Mouse (Mus musculus) C2C12 (cell line): ENCODE data around the gene Fbxo7. TPM values are rescaled to one million over a fixed set of nuclear protein-coding genes. Genes with fewer than 3 reads are reported as not detected.

ENCODE experiments used
- H3K27me3 ChIP-seq: one replicate; pipeline ENCODE4 v1.6.1; 2011; ENCODE audit not compliant: control insufficient read depth, insufficient read depth, insufficient read length
- H3K36me3 ChIP-seq: one replicate; pipeline ENCODE4 v1.6.1; 2011; ENCODE audit not compliant: control insufficient read depth, insufficient read depth
- H3K4me3 ChIP-seq: one replicate; pipeline ENCODE4 v1.5.1; 2011; ENCODE audit warnings: mild to moderate bottlenecking, control low read depth; ENCODE audit not compliant: poor library complexity, insufficient read depth, severe bottlenecking
- H3K79me2 ChIP-seq: one replicate; pipeline ENCODE4 v1.6.1; 2011; ENCODE audit not compliant: control insufficient read depth, insufficient read depth
- H3K79me3 ChIP-seq: one replicate; pipeline ENCODE4 v1.6.1; 2011; ENCODE audit warnings: low read depth, control low read depth
- H3ac ChIP-seq: one replicate; pipeline ENCODE3; 2011; ENCODE audit warnings: low read depth; ENCODE audit not compliant: control insufficient read depth, insufficient read length
- CEBPB ChIP-seq: IDR thresholded peaks from one replicate; pipeline ENCODE4 v1.6.1; 2011; ENCODE audit warnings: low read depth, mild to moderate bottlenecking, control low read depth, moderate library complexity
- CTCF ChIP-seq: IDR thresholded peaks from one replicate; pipeline ENCODE4 v1.5.1; 2011; ENCODE audit not compliant: control insufficient read depth, insufficient read depth, insufficient read length
- FOSL1 ChIP-seq: IDR thresholded peaks from one replicate; pipeline ENCODE4 v1.8.0; 2011; ENCODE audit warnings: mild to moderate bottlenecking, low read length; ENCODE audit not compliant: poor library complexity, insufficient read depth, severe bottlenecking
- MAX ChIP-seq: IDR thresholded peaks from one replicate; pipeline ENCODE4 v1.6.1; 2011; ENCODE audit warnings: mild to moderate bottlenecking, control low read depth
- MYOD1 ChIP-seq: IDR thresholded peaks from one replicate; pipeline ENCODE4 v1.6.1; 2011; ENCODE audit warnings: low read depth; ENCODE audit not compliant: control insufficient read depth, insufficient read length
- MYOG ChIP-seq: IDR thresholded peaks from one replicate; pipeline ENCODE4 v1.6.1; 2011; ENCODE audit not compliant: control insufficient read depth, insufficient read length; ENCODE audit errors: extremely low read depth
- USF1 ChIP-seq: IDR thresholded peaks from one replicate; pipeline ENCODE4 v1.6.1; 2011; ENCODE audit warnings: low read depth, mild to moderate bottlenecking, control low read depth, moderate library complexity
- polyA plus RNA-seq: library from polyadenylated mRNA; unstranded; fragments of >200 nt; fragmentation: generic; extraction: Trizol; gene quantifications from one replicate; pipeline ENCODE4 v1.2.1, GENCODE M21; 2012; ENCODE audit warnings: missing spikeins

Fbxo7 gene
- polyA plus RNA-seq, 1 experiment: 7.7 TPM

- TF ChIP-seq CTCF (no peak), CEBPB (no peak), MYOD1 (no peak), MAX (no peak), FOSL1 (no peak)
Measured at GRCm38 (mm10) chr10:86074134-86074533, 52.4 kb downstream of the Fbxo7 start.

GRCm38 (mm10) chr10:86074971-86075711 is 53.4 kb downstream of the Fbxo7 start:
- TF ChIP-seq CTCF: no peak
- Histone ChIP-seq H3K27me3 (no peaks in the 10 kb centered on the region), H3K4me3 (no peak overlapping the region), H3K79me3 (no peaks in the 10 kb centered on the region), H3K79me2 (no peaks in the 10 kb centered on the region), H3K36me3 (no peaks in the 10 kb centered on the region), H3ac (no peak overlapping the region)

More at GRCm38 (mm10) chr10:86074134-86074533, 52.4 kb downstream of the Fbxo7 start:
- Histone ChIP-seq H3K36me3 (no peaks in the 10 kb centered on the region), H3K79me3 (no peaks in the 10 kb centered on the region), H3ac (no peak overlapping the region), H3K79me2 (no peaks in the 10 kb centered on the region), H3K27me3 (no peaks in the 10 kb centered on the region), H3K4me3 (no peak overlapping the region)

- no peaks in the 10 kb centered on the region for H3K79me3 ChIP-seq
- H3K27me3 ChIP-seq: no peaks in the 10 kb centered on the region
- no peak overlapping the region for H3K4me3 ChIP-seq
- no peak for TF ChIP-seq MYOD1
- no peak for TF ChIP-seq CEBPB
- TF ChIP-seq FOSL1: no peak
- TF ChIP-seq USF1: no peak
- TF ChIP-seq MYOG: no peak
- TF ChIP-seq MAX: no peak
- TF ChIP-seq CTCF: no peak
- H3K36me3 ChIP-seq: no peaks in the 10 kb centered on the region
- no peak overlapping the region for H3ac ChIP-seq
- no peaks in the 10 kb centered on the region for H3K79me2 ChIP-seq
Measured at GRCm38 (mm10) chr10:86077272-86077671, 55.5 kb downstream of the Fbxo7 start.

GRCm38 (mm10) chr10:86078761-86079160 is 57.0 kb downstream of the Fbxo7 start:
- Histone ChIP-seq H3K79me3 (no peaks in the 10 kb centered on the region), H3K79me2 (no peaks in the 10 kb centered on the region), H3K36me3 (no peaks in the 10 kb centered on the region), H3K4me3 (no peak overlapping the region), H3ac (no peak overlapping the region), H3K27me3 (no peaks in the 10 kb centered on the region)
- TF ChIP-seq MYOD1: no peak
- TF ChIP-seq FOSL1: no peak
- TF ChIP-seq USF1: no peak
- no peak for TF ChIP-seq MYOG

- no peaks in the 10 kb centered on the region for H3K79me2 ChIP-seq
- H3K4me3 ChIP-seq: no peak overlapping the region
- TF ChIP-seq MAX (no peak), USF1 (no peak), CEBPB (no peak), FOSL1 (no peak), CTCF (no peak), MYOD1 (no peak), MYOG (no peak)
- H3K79me3 ChIP-seq: no peaks in the 10 kb centered on the region
- no peak overlapping the region for H3ac ChIP-seq
- no peaks in the 10 kb centered on the region for H3K27me3 ChIP-seq
- no peaks in the 10 kb centered on the region for H3K36me3 ChIP-seq
Measured at GRCm38 (mm10) chr10:86079921-86080320, 58.1 kb downstream of the Fbxo7 start.

- Histone ChIP-seq H3K36me3 (no peaks in the 10 kb centered on the region), H3K79me3 (no peaks in the 10 kb centered on the region), H3K27me3 (no peaks in the 10 kb centered on the region), H3ac (no peak overlapping the region), H3K4me3 (no peak overlapping the region), H3K79me2 (no peaks in the 10 kb centered on the region)
- TF ChIP-seq MAX (no peak), CTCF (no peak), CEBPB (no peak), MYOG (no peak)
Measured at GRCm38 (mm10) chr10:86091919-86092318, 70.1 kb downstream of the Fbxo7 start.
